In genomic region chr2:119799961-119800550, GRCm38 (mm10) we compare ENCODE assay signal across 8 mouse cellular contexts. TPM values are rescaled to one million over a fixed set of nuclear protein-coding genes. Genes with fewer than 3 reads are reported as not detected.
A peak's percentile ranks its signal among the peaks of the same experiment; 100 is the strongest.
DNase-seq lines count a peak whose midpoint lies in the region; ATAC-seq and TF ChIP-seq lines count a peak whose summit lies in the region.

No protein-coding gene starts in this region.

- no peaks in the 10 kb centered on the region for H3K9me3 ChIP-seq in forebrain, embryonic 16.5 days (ENCODE audit: control insufficient read depth, low read length)
- no peaks in the 10 kb centered on the region for H3K9me3 ChIP-seq in liver, embryonic 13.5 days (replicated peaks)

- H3K4me2 ChIP-seq in forebrain, embryonic 16.5 days (ENCODE audit: low read length) = peak overlapping the region; percentile 99
- peak overlapping the region; percentile 85 for H3K4me2 ChIP-seq in liver, embryonic 13.5 days

- H3K27ac ChIP-seq in forebrain, embryonic 16.5 days (ENCODE audit: low read length) = no peak overlapping the region
- H3K27ac ChIP-seq in liver, embryonic 13.5 days = no peak overlapping the region
- H3K27ac ChIP-seq in olfactory bulb, adult 2 months (ENCODE audit: insufficient read depth, low read depth, low read length) = peak overlapping the region; percentile 74

- TF ChIP-seq CTCF in olfactory bulb, adult 2 months (IDR thresholded peaks at IDR 0.05; ENCODE audit: insufficient read depth, low read depth, low read length) = no peak

- no peak for TF ChIP-seq POLR2A in olfactory bulb, adult 2 months (IDR thresholded peaks at IDR 0.05; ENCODE audit: insufficient read depth, low read depth, low read length)

- H3K36me3 ChIP-seq in forebrain, embryonic 16.5 days (ENCODE audit: control insufficient read depth, insufficient read depth) = no peaks in the 10 kb centered on the region
- H3K36me3 ChIP-seq in liver, embryonic 13.5 days = no peaks in the 10 kb centered on the region

- H3K27me3 ChIP-seq in forebrain, embryonic 16.5 days (replicated peaks; ENCODE audit: control insufficient read depth, insufficient read depth, low read length) = no peaks in the 10 kb centered on the region; the same call in 1 of the 2 replicates
- peaks cover 95% of the 10 kb centered on the region for H3K27me3 ChIP-seq in liver, embryonic 13.5 days

- peak overlapping the region; percentile 86 for H3K9ac ChIP-seq in forebrain, embryonic 16.5 days (replicated peaks; ENCODE audit: low read depth, low read length)
- H3K9ac ChIP-seq in liver, embryonic 13.5 days = peak overlapping the region; percentile 66

- H3K4me1 ChIP-seq in forebrain, embryonic 16.5 days (replicated peaks; ENCODE audit: control insufficient read depth, insufficient read depth, low read length) = peaks cover 41% of the 10 kb centered on the region
- H3K4me1 ChIP-seq in liver, embryonic 13.5 days (replicated peaks) = peaks cover 15% of the 10 kb centered on the region
- peaks cover 49% of the 10 kb centered on the region for H3K4me1 ChIP-seq in olfactory bulb, adult 2 months (ENCODE audit: control insufficient read depth, insufficient read depth, low read length)

- peak; percentile 17 for ATAC-seq in forebrain, embryonic 16.5 days
- no peak; the same call in 1 of the 2 replicates for ATAC-seq in liver, embryonic 13.5 days (ENCODE audit: low read depth)

- whole genome bisulfite sequencing in forebrain, embryonic 16.5 days = under 1% methylated on average over 27 of the region's 27 CpGs
- WGBS in liver, embryonic 13.5 days (ENCODE audit: insufficient replicate concordance) = 1% methylated on average over 27 of the region's 27 CpGs
- WGBS in olfactory bulb, adult 2 months = under 1% methylated on average over 27 of the region's 27 CpGs

- H3K4me3 ChIP-seq in forebrain, embryonic 16.5 days (replicated peaks; ENCODE audit: low read length) = peak overlapping the region; percentile 80
- peak overlapping the region; percentile 63 for H3K4me3 ChIP-seq in liver, embryonic 13.5 days (replicated peaks)
- H3K4me3 ChIP-seq in olfactory bulb, adult 2 months (ENCODE audit: insufficient read depth, low read depth, low read length) = peak overlapping the region; percentile 91

- peak; percentile 15 to 35 for DNase-seq in lung, adult 18-20 months
- DNase-seq in lung, postnatal 14 days = no peak
- DNase-seq in T-cell, adult 2 months (ENCODE audit: low spot score) = peak; percentile 45
- no peak for DNase-seq in liver, embryonic 13.5 days
- DNase-seq in frontal cortex, adult 2 months (ENCODE audit: extremely low spot score in 1 of 2, low spot score in 1 of 2) = no peak
- no peak for DNase-seq in left cerebral cortex, adult 9 months (ENCODE audit: low spot score in 2 of 2)

RNA-seq across cellular contexts. Expression of gene Tyro3, which starts 2.5 kb away (rescaled TPM):
- 17.3 and 17.6 TPM in 2 replicates for polyA plus RNA-seq in forebrain, embryonic 16.5 days (2015; fragmentation: Nextera tagmentation; extraction: Ambion mirVana)
- polyA plus RNA-seq in liver, embryonic 13.5 days (2015; fragmentation: Nextera tagmentation; extraction: Ambion mirVana) = 1.5 TPM in 2 replicates
- not detected in 2 replicates for polyA plus RNA-seq in olfactory bulb, adult 2 months (2012; ENCODE audit: insufficient read depth, insufficient read length, low replicate concordance, missing spikeins)
- 130 and 145 TPM in 2 replicates for polyA plus RNA-seq in frontal cortex, adult 2 months (2012; rRNA removed)

RNA-seq across cellular contexts. Expression of gene Rpap1, which starts 12.7 kb away (rescaled TPM):
- 19.9 and 20.5 TPM in 2 replicates for polyA plus RNA-seq in forebrain, embryonic 16.5 days (2015; fragmentation: Nextera tagmentation; extraction: Ambion mirVana)
- polyA plus RNA-seq in liver, embryonic 13.5 days (2015; fragmentation: Nextera tagmentation; extraction: Ambion mirVana) = 10.2 and 11.9 TPM in 2 replicates
- not detected in 2 replicates for polyA plus RNA-seq in olfactory bulb, adult 2 months (2012; ENCODE audit: insufficient read depth, insufficient read length, low replicate concordance, missing spikeins)
- 13.7 and 14.6 TPM in 2 replicates for polyA plus RNA-seq in frontal cortex, adult 2 months (2012; rRNA removed)

RNA-seq across cellular contexts. Expression of gene Ltk, which starts 39.8 kb away (rescaled TPM):
- 0.28 and 0.43 TPM in 2 replicates for polyA plus RNA-seq in forebrain, embryonic 16.5 days (2015; fragmentation: Nextera tagmentation; extraction: Ambion mirVana)
- 0.08 TPM in 1 of 2 replicates, not detected in the other for polyA plus RNA-seq in liver, embryonic 13.5 days (2015; fragmentation: Nextera tagmentation; extraction: Ambion mirVana)
- not detected in 2 replicates for polyA plus RNA-seq in olfactory bulb, adult 2 months (2012; ENCODE audit: insufficient read depth, insufficient read length, low replicate concordance, missing spikeins)
- 43.3 and 46.4 TPM in 2 replicates for polyA plus RNA-seq in frontal cortex, adult 2 months (2012; rRNA removed)

RNA-seq across cellular contexts. Expression of gene Itpka, which starts 57.9 kb away (rescaled TPM):
- 1.1 and 1.4 TPM in 2 replicates for polyA plus RNA-seq in forebrain, embryonic 16.5 days (2015; fragmentation: Nextera tagmentation; extraction: Ambion mirVana)
- 2.3 and 2.9 TPM in 2 replicates for polyA plus RNA-seq in liver, embryonic 13.5 days (2015; fragmentation: Nextera tagmentation; extraction: Ambion mirVana)
- polyA plus RNA-seq in olfactory bulb, adult 2 months (2012; ENCODE audit: insufficient read depth, insufficient read length, low replicate concordance, missing spikeins) = not detected in 2 replicates
- polyA plus RNA-seq in frontal cortex, adult 2 months (2012; rRNA removed) = 158 and 164 TPM in 2 replicates

Comparison
In these comparisons a context has a peak if more than half of its experiments do, and no peak if none do; other contexts are left out.
1. DNase-seq: peak in lung, adult 18-20 months (2 of 2) and T-cell, adult 2 months (single experiment); none in lung, postnatal 14 days (single experiment), liver, embryonic 13.5 days (single experiment), frontal cortex, adult 2 months (0 of 2) and left cerebral cortex, adult 9 months (0 of 2).
2. RNA of gene Rpap1, which starts 12.7 kb away (polyA plus RNA-seq): 19.9 to 20.5 TPM in forebrain, embryonic 16.5 days, 13.7 to 14.6 TPM in frontal cortex, adult 2 months and 10.2 to 11.9 TPM in liver, embryonic 13.5 days; not detected in olfactory bulb, adult 2 months; every median in the first group is over 10 times any median in the second.
3. RNA of gene Ltk, which starts 39.8 kb away (polyA plus RNA-seq): 43.3 to 46.4 TPM in frontal cortex, adult 2 months; 0.28 to 0.43 TPM in forebrain, embryonic 16.5 days, 0.08 TPM in liver, embryonic 13.5 days and not detected in olfactory bulb, adult 2 months; every median in the first group is over 10 times any median in the second.
4. Peak in every context shown above with its lines, with median percentiles within 50 percentile points of each other: H3K4me3 ChIP-seq.